Mouse (Mus musculus) liver, embryonic 14.5 days (tissue): Measurements from ENCODE around the gene Krtap5-4.

ENCODE experiments used
- CTCF ChIP-seq: IDR thresholded peaks from 2 replicates; pipeline ENCODE4 v1.5.1; 2016; ENCODE audit warnings: antibody characterized with exemption, low read depth, control low read depth
- EP300 ChIP-seq: IDR thresholded peaks from 2 replicates; pipeline ENCODE4 v1.6.1; 2016; ENCODE audit warnings: antibody characterized with exemption, low read depth

GRCm38 (mm10) chr7:142303249-142303648, at the start of gene Krtap5-4:
- TF ChIP-seq CTCF (no peak), EP300 (no peak)
